Mouse (Mus musculus): ENCODE measurements at regions not wholly inside any gene's neighbourhood (a gene's known extent, or its start where the extent isn't known, plus 50 kb on each side); places are given as distances from the start of the nearest gene placed in this dataset.

GRCm38 (mm10) chr7:95250651-95251050 is 920.4 kb upstream of the Tenm4 start:
- no peak for DNase-seq (ENCODE audit: low spot score in 2 of 2)

DNA sequence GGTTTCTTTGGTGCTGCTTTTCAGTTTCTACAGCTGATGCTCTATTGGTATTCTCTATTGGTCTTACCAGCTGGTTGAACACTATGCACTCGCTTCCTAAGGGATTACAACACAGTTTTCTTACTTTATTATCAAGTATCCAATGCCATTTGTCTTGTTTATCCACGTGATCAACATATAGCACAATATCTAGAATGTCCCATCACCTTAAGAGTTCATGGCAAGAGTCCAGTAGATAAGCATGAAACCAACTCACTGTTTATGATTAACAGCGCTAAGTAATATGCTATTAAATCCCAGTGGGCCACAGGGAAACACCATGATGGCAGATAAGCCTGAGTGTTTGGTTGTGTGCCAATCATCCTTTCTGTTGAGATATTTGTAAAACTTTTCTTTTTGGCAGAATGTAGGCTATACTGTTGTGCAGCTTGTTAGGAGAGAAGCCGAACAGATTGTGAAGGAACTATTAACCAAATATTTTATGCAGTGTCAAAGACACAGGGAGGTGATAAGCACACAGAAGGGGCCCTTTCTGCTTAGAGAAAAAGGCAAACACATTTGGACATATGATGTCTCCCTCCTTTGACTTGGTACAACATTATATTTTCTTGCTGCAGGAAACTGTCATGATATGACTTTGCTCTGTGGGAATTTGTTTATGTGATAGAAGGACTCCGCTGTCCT is 917.0 kb upstream of the Tenm4 start:
- DNase-seq (ENCODE audit: low spot score in 2 of 2), result peak in 1 of 2 experiments; percentile 17

DNA sequence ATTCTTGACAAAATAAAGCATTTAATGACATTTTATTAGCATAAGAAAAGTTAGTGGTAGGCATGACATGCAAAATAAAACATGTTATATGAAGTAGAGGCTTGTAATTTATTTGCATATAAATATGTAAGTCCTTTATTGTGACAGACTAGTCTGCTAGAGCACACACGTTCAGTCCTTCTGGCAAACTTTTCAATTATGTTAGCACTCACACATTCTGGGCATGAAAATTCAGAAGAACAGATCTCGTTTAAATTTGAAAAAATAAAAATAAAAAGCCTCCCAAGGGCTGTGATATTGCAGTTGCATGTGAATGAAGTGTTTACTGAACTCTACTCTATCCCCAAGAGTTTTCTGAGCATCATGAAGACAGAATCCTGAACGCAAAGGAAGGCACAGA is 916.1 kb upstream of the Tenm4 start:
- DNase-seq (ENCODE audit: low spot score in 2 of 2), result no peak

DNA sequence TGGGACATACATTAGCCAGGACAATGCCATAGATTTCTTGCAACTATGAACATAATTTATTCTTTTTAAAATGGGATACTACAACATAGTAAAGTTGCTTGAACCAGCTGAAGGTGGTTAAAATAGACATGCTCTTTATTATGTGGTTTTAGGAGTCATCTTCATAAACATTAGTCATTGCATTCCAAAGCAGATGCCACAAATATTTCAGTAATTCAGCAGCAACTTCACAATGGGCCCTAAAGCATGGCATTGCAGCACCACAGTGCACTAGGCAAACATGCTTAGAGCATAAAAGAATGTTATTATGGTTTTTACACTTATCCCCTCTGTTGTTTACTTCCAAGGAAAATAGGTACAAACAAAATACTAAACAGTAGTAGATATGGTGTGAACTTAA is 915.3 kb upstream of the Tenm4 start:
- no peak for DNase-seq (ENCODE audit: low spot score in 2 of 2)

DNA sequence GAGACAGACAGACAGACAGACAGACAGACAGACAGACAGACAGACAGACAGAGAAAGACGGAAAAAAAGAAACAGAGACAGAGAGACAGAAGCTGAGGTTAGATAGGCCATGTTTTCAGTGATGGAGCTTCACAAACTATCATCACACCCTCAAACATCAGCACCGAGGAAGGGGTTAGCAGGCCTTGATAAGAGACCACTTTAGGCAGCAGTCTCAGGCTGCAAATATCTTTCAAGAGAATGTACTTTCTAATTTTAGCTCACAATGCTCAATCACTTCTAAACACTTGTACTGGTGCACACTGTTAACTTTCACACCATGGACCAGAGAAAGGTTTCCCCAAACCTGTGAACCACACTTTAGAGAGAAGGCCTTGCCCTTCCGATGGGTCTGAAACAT is 908.1 kb upstream of the Tenm4 start:
- no peak for DNase-seq (ENCODE audit: low spot score in 2 of 2)

GRCm38 (mm10) chr7:95277237-95277636 is 893.8 kb upstream of the Tenm4 start:
- DNase-seq (ENCODE audit: low spot score in 2 of 2), result no peak

DNA sequence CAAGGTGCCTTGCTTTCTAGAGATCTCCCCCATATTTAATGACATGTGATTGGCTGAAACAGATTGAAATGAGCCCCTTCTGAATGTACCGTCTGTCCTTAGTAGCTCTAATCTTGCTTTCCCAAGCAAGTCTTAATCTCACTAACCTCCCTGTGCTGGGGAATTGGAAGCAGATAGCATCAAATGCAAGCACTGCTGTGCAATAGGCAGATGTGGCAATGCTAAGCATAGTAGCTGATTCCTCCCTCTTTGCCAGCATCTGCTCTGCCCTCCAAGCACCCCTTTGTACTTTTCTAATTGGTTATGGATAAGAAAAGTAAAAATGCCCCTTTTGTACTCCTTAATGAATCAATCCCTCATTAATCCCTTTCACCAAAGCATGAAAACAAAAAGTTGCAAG is 857.4 kb upstream of the Tenm4 start:
- DNase-seq (ENCODE audit: low spot score in 2 of 2), result no peak

- DNase-seq (ENCODE audit: low spot score in 2 of 2), result peak in 1 of 2 experiments; percentile 17
Measured at GRCm38 (mm10) chr7:95323084-95323483, 848.0 kb upstream of the Tenm4 start.

GRCm38 (mm10) chr7:95324939-95325338 is 846.1 kb upstream of the Tenm4 start:
- DNase-seq (ENCODE audit: low spot score in 2 of 2), result no peak

DNA sequence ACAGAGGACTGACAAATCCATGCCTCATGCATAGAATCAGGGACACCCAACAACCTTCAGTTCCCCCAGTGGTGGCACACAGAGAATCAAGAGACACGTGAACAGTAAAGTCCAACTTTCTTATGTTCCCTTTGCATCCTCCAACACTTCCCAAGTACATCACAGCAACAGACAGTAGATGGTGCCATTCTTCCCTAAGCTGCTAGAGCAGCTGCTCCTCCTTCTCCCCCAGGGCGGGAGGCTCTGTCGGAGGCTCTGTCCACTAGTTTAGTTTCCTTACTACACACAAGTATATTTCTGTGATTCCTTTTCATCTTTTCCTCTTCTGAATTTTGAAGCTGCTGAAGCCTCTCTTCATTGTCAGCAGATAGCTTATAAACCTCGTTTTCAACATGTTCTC is 839.0 kb upstream of the Tenm4 start:
- no peak for DNase-seq (ENCODE audit: low spot score in 2 of 2)

GRCm38 (mm10) chr7:95350185-95350803 is 820.8 kb upstream of the Tenm4 start:
- no peak for DNase-seq (ENCODE audit: low spot score in 2 of 2)

- DNase-seq (ENCODE audit: low spot score in 2 of 2), result no peak
Measured at GRCm38 (mm10) chr7:95350804-95351199, 820.2 kb upstream of the Tenm4 start.

- DNase-seq (ENCODE audit: low spot score in 2 of 2), result no peak
Measured at GRCm38 (mm10) chr7:95351337-95351736, 819.7 kb upstream of the Tenm4 start.

DNA sequence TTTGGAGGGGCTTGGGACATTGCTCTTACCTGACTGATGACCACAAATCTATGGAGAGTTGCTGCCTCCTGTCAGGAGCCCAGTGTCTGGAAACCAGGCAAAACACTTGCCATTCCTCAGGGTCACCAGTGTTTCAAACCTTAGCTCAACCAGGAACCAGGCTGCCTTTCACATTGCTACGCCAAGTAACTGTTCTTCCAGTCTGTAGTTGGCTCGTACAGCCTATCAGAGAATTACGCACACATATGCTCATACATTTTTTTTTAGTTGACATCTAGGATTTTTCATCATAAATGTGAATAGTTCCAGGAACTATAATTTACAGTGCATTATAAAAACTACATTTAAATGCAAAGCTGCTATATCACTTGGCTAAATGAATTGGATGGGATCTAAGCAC is 818.9 kb upstream of the Tenm4 start:
- no peak for DNase-seq (ENCODE audit: low spot score in 2 of 2)

DNA sequence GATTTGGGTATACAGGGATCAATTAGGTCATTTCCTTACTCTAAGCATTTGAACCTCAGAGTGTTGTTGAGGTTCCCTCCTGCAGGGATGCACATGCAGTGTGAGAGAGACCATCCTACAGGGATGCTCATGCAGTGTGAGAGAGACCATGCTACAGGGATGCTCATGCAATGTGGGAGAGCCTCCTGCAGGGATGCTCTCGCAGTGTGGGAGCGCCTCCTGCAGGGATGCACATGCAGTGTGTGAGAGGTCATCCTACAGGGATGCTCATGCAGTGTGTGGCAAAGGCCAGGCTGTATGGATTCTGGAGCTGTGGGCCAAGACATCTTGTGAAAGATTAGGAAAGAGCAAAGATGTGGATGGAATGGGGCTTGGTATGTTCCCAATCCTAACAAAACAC is 816.1 kb upstream of the Tenm4 start:
- DNase-seq (ENCODE audit: low spot score in 2 of 2), result no peak

DNA sequence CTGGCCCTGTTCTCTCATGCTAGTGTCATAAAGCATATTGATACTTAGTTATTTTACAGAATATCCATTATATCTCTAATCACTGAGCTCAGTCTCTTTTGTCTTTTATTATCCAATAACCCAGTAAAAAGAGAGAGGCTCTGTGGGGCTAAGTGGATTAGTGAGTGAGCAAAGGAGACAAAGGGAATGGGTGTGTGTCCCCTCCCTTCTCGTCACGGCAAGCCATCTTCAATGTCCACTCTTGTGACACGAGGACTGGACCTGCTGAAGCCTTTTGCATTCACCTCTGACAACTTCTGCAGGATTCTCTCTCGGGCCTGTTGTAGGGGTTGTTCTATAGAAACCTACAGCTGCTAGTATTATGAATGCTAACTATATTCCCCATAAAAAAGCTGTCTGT is 812.3 kb upstream of the Tenm4 start:
- DNase-seq (ENCODE audit: low spot score in 2 of 2), result no peak

DNA sequence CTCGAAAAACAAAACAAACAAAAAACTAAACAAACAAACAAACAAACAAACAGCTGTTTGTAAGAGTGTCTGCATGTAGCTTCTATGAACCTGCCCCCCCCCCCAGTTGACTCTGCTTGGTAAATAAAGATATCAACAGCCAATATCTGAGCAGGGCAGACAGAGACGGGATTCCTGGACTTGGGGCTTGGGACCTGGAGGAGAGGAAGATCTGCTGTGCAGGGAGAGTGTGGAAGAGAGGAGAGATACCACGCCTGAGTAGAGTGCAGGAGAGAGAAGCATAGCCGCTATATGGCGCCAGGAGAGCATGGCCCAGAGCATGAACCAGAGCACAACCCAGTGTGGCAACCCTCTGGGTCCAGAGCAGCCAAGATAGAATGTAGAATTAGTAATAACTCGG is 811.9 kb upstream of the Tenm4 start:
- DNase-seq (ENCODE audit: low spot score in 2 of 2), result no peak

All from layer of hippocampus, adult 18-20 months (tissue).